Mouse (Mus musculus): ENCODE measurements around the gene Tiparp. TPM values are rescaled to one million over a fixed set of nuclear protein-coding genes. Genes with fewer than 3 reads are reported as not detected.

The Tiparp gene
- polyA plus RNA-seq, 2 experiments, result 1.5 to 6.1 TPM

DNA sequence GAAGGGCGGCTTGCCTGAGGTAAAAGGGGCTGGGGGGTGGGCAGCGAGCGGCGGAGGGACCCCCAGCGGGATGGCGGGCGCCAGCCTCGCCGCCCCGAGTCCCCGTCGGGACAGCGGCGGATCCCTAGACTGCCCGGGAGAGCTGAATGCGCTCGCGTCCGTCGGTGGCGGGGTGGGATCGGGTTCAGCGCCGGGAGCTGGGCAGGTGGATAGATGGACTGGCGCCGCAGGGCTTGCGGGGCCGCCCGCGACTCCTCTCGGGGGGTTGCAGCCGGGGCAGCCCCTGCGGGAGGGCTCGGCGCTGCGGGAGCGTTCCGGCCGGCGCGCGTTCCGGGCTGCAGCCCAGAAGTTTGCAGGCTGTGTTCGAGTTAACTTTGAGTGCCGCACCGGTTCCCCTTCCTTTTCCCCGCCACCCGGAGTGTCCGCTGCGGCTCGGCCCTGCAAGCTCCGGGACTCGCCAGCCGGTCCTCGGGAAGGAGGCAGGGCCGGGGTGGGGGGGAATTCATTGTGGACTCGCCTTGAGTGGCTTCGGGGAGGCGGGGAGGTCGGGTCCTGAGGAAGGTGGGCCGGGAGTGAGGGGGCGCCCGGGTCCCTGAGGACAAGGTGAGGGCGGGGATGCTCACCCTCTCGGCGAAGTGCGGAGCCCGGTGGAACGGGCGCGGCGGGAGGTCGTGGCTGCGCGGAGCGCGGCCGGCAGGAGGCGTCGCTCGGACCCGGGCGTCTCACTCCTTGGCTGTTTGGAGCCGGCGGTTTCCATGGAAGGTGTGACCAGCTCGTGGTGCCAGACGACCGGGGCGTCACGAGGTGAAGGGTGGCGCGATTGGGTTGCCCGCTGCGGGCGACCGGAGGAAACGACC lies 632 bp downstream of the Tiparp start:
- Histone ChIP-seq H3K4me3 (ENCODE audit: insufficient read depth in 1 of 2, low read depth in 2 of 2, low read length in 2 of 2) (peak overlapping the region; percentile 65 to 76), H3K4me2 (ENCODE audit: low read depth) (peak overlapping the region; percentile 98), H3K27ac (peak overlapping the region; percentile 35; the same call in 1 of the 2 replicates), H3K4me1 (replicated peaks; ENCODE audit: control insufficient read depth in 2 of 2, insufficient read depth in 2 of 2, low read length in 1 of 2) (peaks cover 0 to 2% of the 10 kb centered on the region in 2 experiments; a peak in 1 of 4 replicates), H3K9me3 (ENCODE audit: control insufficient read depth, low read length) (no peaks in the 10 kb centered on the region), H3K36me3 (replicated peaks; ENCODE audit: control insufficient read depth, insufficient read depth, low read depth) (no peaks in the 10 kb centered on the region), H3K27me3 (ENCODE audit: control insufficient read depth, insufficient read depth, low read length) (no peaks in the 10 kb centered on the region), H3K9ac (replicated peaks) (peak overlapping the region; percentile 72)
- WGBS (ENCODE audit: insufficient replicate concordance), result under 1% methylated on average over 95 of the region's 97 CpGs
- TF ChIP-seq CTCF (IDR thresholded peaks at IDR 0.05; ENCODE audit: low read depth) (peak; percentile 28; the same call in 1 of the 2 replicates), EP300 (IDR thresholded peaks at IDR 0.05; ENCODE audit: low read depth) (no peak)
- DNase-seq (ENCODE audit: low read depth in 3 of 3, low spot score in 3 of 3) (peak in 1 of 3 experiments; percentile 16), ATAC-seq (ENCODE audit: insufficient read depth) (peak; percentile 39)

DNA sequence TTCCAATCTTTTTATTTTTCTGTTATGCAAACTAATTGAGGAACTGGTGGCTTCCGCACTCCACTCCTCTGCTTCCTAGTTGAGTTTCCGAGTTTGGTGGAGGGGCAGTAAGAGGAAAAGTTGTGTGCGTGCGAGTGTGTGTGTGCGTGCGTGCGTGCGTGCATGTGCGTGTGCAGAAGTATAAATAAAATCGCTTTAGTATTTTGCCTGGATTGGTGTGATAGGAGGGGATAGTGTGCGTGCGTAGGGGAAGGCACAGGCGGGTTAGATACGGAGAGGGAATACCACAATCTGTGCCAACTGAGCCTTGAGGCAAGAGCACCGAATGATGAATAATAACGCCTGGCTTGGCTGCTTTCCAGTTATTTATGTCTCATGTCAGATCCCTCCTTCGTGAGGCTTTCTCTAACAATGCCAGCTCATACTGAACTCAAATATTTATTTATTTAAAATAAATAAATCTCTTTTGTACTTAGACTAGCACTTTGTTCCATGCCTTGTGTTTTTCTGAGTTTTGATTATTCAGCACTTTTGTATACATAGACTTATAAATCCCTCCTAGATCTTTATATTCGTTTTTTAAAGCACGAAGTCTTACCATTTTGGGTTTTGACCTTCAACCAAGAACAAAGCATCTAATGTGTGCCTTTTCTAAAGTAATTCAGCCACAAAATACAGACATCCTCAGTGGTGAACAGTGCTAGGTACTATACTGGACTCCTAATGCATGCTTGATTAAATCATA lies 1.4 kb downstream of the Tiparp start:
- WGBS (ENCODE audit: insufficient replicate concordance), result 4% methylated on average over 19 of the region's 19 CpGs
- H3K36me3 ChIP-seq (replicated peaks; ENCODE audit: control insufficient read depth, insufficient read depth, low read depth), result no peaks in the 10 kb centered on the region
- no peaks in the 10 kb centered on the region for H3K9me3 ChIP-seq (ENCODE audit: control insufficient read depth, low read length)
- DNase-seq (ENCODE audit: low read depth in 3 of 3, low spot score in 3 of 3) (peak in 1 of 3 experiments; percentile 7), ATAC-seq (ENCODE audit: insufficient read depth) (no peak)
- peak overlapping the region; percentile 98 for H3K4me2 ChIP-seq (ENCODE audit: low read depth)
- no peaks in the 10 kb centered on the region for H3K27me3 ChIP-seq (ENCODE audit: control insufficient read depth, insufficient read depth, low read length)
- TF ChIP-seq EP300 (IDR thresholded peaks at IDR 0.05; ENCODE audit: low read depth), result no peak
- no peak for TF ChIP-seq CTCF (IDR thresholded peaks at IDR 0.05; ENCODE audit: low read depth)
- no peak overlapping the region for H3K27ac ChIP-seq
- peak overlapping the region; percentile 3; the same call in 1 of the 2 replicates for H3K9ac ChIP-seq (replicated peaks)
- peak overlapping the region; percentile 65 to 76 for H3K4me3 ChIP-seq (ENCODE audit: insufficient read depth in 1 of 2, low read depth in 2 of 2, low read length in 2 of 2)
- peaks cover 0 to 2% of the 10 kb centered on the region in 2 experiments; a peak in 1 of 4 replicates for H3K4me1 ChIP-seq (replicated peaks; ENCODE audit: control insufficient read depth in 2 of 2, insufficient read depth in 2 of 2, low read length in 1 of 2)

DNA sequence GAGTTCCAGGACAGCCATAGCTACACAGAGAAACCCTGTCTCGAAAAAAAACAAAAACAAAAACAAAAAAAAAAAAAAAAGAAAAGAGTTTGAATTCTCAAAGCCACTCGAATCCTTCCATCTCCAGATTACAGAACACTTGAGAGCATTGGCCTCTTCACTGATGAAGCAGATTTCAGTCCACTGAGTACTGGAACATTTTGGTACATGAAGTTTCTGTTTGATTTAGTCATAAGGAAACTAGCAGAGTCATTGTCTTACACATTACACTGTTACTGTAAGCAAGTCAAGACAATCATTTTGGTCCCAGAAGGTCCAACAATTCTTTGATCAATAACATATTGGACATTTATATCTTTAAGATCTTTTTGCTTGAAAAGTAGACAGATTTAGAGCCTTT lies 4.8 kb downstream of the Tiparp start:
- Histone ChIP-seq H3K4me2 (ENCODE audit: low read depth) (no peak overlapping the region), H3K36me3 (replicated peaks; ENCODE audit: control insufficient read depth, insufficient read depth, low read depth) (no peaks in the 10 kb centered on the region), H3K27ac (no peak overlapping the region), H3K9me3 (ENCODE audit: control insufficient read depth, low read length) (no peaks in the 10 kb centered on the region), H3K4me1 (replicated peaks; ENCODE audit: control insufficient read depth in 2 of 2, insufficient read depth in 2 of 2, low read length in 1 of 2) (peaks cover 1 to 2% of the 10 kb centered on the region in 2 experiments; a peak in 1 of 4 replicates), H3K9ac (replicated peaks) (no peak overlapping the region), H3K27me3 (ENCODE audit: control insufficient read depth, insufficient read depth, low read length) (no peaks in the 10 kb centered on the region), H3K4me3 (ENCODE audit: insufficient read depth in 1 of 2, low read depth in 2 of 2, low read length in 2 of 2) (no peak overlapping the region)
- TF ChIP-seq CTCF (IDR thresholded peaks at IDR 0.05; ENCODE audit: low read depth) (no peak), EP300 (IDR thresholded peaks at IDR 0.05; ENCODE audit: low read depth) (no peak)
- ATAC-seq (ENCODE audit: insufficient read depth) (no peak), DNase-seq (ENCODE audit: low read depth in 3 of 3, low spot score in 3 of 3) (no peak)
- 58% methylated on average over 2 of the region's 2 CpGs for WGBS (ENCODE audit: insufficient replicate concordance)

DNA sequence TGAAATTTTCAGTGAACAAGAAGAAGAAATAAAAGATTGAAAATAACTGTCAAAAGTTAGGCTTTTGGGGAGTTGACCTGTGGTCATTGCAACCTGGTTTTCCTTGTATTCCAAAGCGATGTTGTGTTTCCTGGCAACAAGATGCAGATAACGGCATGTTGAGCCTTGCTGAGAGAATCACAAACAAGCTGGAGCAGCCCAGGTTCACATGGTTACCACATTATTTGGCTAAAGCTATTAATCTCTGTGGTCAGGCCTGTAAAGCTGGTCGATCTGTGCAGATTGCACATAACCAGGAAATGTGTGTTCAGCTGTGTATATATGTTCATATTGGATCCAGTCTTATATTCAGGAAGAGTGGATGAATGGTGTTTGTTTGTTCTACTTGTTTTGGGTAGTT lies 5.4 kb downstream of the Tiparp start:
- H3K27me3 ChIP-seq (ENCODE audit: control insufficient read depth, insufficient read depth, low read length), result no peaks in the 10 kb centered on the region
- H3K9ac ChIP-seq (replicated peaks), result no peak overlapping the region
- 55% methylated on average over 3 of the region's 3 CpGs for WGBS (ENCODE audit: insufficient replicate concordance)
- H3K36me3 ChIP-seq (replicated peaks; ENCODE audit: control insufficient read depth, insufficient read depth, low read depth), result no peaks in the 10 kb centered on the region
- DNase-seq (ENCODE audit: low read depth in 3 of 3, low spot score in 3 of 3) (no peak), ATAC-seq (ENCODE audit: insufficient read depth) (no peak)
- TF ChIP-seq CTCF (IDR thresholded peaks at IDR 0.05; ENCODE audit: low read depth), result no peak
- no peak for TF ChIP-seq EP300 (IDR thresholded peaks at IDR 0.05; ENCODE audit: low read depth)
- H3K4me1 ChIP-seq (replicated peaks; ENCODE audit: control insufficient read depth in 2 of 2, insufficient read depth in 2 of 2, low read length in 1 of 2), result peaks cover 1 to 2% of the 10 kb centered on the region in 2 experiments; a peak in 1 of 4 replicates
- no peak overlapping the region for H3K27ac ChIP-seq
- no peak overlapping the region for H3K4me3 ChIP-seq (ENCODE audit: insufficient read depth in 1 of 2, low read depth in 2 of 2, low read length in 2 of 2)
- H3K9me3 ChIP-seq (ENCODE audit: control insufficient read depth, low read length), result no peaks in the 10 kb centered on the region
- no peak overlapping the region for H3K4me2 ChIP-seq (ENCODE audit: low read depth)

DNA sequence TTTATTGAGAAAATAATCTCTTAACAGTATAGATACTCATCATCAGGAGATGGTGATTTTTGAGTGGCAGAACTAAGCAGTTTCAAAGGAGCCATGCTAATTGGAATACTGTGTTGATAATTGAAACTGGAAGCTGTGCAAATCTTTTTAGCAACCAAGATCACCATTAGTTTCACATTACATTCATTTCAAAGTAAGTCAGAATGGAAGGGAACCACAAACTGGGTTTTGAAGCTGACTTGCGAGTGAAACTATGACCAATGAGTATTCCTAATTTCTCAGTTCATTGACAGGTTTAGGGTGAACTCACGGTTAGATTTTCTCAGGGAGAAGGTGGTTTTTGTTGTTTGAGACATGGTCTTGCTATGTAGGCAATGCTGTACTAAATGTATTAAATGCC lies 6.3 kb downstream of the Tiparp start:
- Histone ChIP-seq H3K27me3 (ENCODE audit: control insufficient read depth, insufficient read depth, low read length) (no peaks in the 10 kb centered on the region), H3K9me3 (ENCODE audit: control insufficient read depth, low read length) (no peaks in the 10 kb centered on the region)
- TF ChIP-seq CTCF (IDR thresholded peaks at IDR 0.05; ENCODE audit: low read depth), result no peak
- TF ChIP-seq EP300 (IDR thresholded peaks at IDR 0.05; ENCODE audit: low read depth), result no peak

More for the DNA sequence above, 6.3 kb downstream of the Tiparp start:
- DNase-seq (ENCODE audit: low read depth in 3 of 3, low spot score in 3 of 3), result no peak
- Histone ChIP-seq H3K4me1 (replicated peaks; ENCODE audit: control insufficient read depth in 2 of 2, insufficient read depth in 2 of 2, low read length in 1 of 2) (peaks cover 1 to 2% of the 10 kb centered on the region in 2 experiments; a peak in 1 of 4 replicates), H3K4me2 (ENCODE audit: low read depth) (no peak overlapping the region), H3K27ac (no peak overlapping the region), H3K36me3 (replicated peaks; ENCODE audit: control insufficient read depth, insufficient read depth, low read depth) (no peaks in the 10 kb centered on the region), H3K4me3 (ENCODE audit: insufficient read depth in 1 of 2, low read depth in 2 of 2, low read length in 2 of 2) (no peak overlapping the region), H3K9ac (replicated peaks) (no peak overlapping the region)
- WGBS (ENCODE audit: insufficient replicate concordance), result 67% methylated on average over 2 of the region's 2 CpGs
- no peak for ATAC-seq (ENCODE audit: insufficient read depth)
